Mouse (Mus musculus): ENCODE measurements around the gene Kcna3. TPM values are rescaled to one million over a fixed set of nuclear protein-coding genes. Genes with fewer than 3 reads are reported as not detected.

Gene Kcna3
- polyA plus RNA-seq (2014; fragmentation: Nextera tagmentation; extraction: Ambion mirVana), result 2.2 TPM in 2 replicates

DNA sequence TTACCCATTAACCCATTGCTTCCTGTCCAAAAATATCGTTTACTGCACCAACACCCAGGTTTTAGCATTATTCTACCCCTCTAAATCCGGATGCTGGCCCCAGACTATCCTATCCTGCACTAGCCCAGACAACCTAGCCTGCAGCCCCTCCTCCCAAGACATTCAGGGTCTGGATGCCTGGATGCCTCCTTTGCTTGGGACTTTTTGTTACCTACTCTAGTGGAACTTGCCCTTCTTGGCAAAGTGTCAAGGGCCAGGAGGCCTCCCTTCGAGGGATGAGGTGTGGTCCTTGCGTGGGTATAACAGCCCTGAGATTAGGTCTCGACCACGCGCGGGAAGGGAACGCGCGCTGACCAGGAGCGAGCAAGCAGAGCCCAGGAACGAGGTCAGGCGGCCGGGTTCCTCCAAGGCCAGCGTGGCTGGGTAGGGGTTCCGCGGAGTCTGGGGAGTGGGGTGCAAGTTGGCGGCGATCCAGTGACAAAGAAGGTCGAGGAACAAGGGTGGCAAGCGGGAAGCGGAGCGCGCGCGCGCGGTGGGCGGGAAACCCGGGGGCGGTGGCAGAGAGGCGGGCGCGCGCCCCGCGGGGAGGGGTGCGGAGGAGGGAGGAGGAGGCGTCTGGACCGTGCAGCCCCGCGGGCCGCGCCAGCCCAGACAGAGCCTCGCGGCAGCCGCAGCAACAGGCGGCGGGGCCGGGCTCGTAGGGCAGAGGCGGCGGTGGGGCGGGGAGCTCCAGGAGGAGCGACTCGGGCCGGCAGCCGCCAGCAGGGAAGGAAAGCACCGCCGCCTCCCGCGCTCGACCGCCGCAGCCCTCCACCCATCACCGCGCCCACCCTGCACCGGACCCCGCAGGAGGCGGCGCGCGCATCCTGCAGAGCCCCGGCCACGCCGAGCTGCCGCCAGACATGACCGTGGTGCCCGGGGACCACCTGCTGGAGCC is at the start of gene Kcna3:
Kcna3 (plus strand) TSS at position 649 of the 937 bp plus-strand sequence.
- H3K9me3 ChIP-seq (ENCODE audit: control insufficient read depth, low read length), result no peaks in the 10 kb centered on the region
- H3K27me3 ChIP-seq (ENCODE audit: control insufficient read depth, insufficient read depth, low read length), result peaks cover 6% of the 10 kb centered on the region; the same call in 1 of the 2 replicates
- under 1% methylated on average over 55 of the region's 80 CpGs for WGBS
- H3K9ac ChIP-seq (ENCODE audit: low read length), result peak within 1 kb of the TSS; percentile 92
- H3K4me2 ChIP-seq (ENCODE audit: low read depth, severe bottlenecking), result peak within 1 kb of the TSS; percentile 93
- ATAC-seq (ENCODE audit: insufficient number of reproducible peaks, low FRiP score, low TSS enrichment, low read depth) (peak; percentile 96), DNase-seq (ENCODE audit: low spot score) (peak; percentile 93)
- H3K36me3 ChIP-seq (ENCODE audit: control insufficient read depth, insufficient read depth, low read length), result no peaks in the 10 kb centered on the region
- peak within 1 kb of the TSS; percentile 59; the same call in 1 of the 2 replicates for H3K27ac ChIP-seq (replicated peaks; ENCODE audit: low read depth, low read length)
- peak within 1 kb of the TSS; percentile 60 for H3K4me3 ChIP-seq (ENCODE audit: low read depth, low read length)
- no peaks in the 10 kb centered on the region for H3K4me1 ChIP-seq (ENCODE audit: control insufficient read depth, insufficient read depth, low read length)

DNA sequence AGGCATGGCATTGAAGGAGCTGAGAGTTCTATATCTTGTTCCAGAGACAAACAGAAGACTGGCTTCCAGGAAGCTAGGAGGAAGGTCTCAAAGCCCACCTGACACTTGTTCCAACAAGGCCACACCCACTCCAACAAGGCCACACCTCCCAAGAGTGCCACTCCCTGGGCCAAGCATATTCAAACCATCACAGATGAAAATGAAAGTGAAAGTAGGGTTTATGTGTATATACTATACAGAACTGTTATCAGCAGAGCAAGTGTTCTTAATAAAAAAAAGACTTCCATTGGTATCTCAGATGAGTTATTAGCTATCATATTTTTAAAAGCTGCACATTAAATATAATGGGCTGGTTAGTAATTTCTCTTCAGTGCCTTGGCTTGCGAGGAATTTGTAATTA is 44.6 kb upstream of the Kcna3 start:
- Histone ChIP-seq H3K4me2 (ENCODE audit: low read depth, severe bottlenecking) (no peak overlapping the region), H3K27ac (replicated peaks; ENCODE audit: low read depth, low read length) (no peak overlapping the region), H3K9me3 (ENCODE audit: control insufficient read depth, low read length) (no peaks in the 10 kb centered on the region), H3K4me1 (ENCODE audit: control insufficient read depth, insufficient read depth, low read length) (no peaks in the 10 kb centered on the region), H3K4me3 (ENCODE audit: low read depth, low read length) (no peak overlapping the region), H3K36me3 (ENCODE audit: control insufficient read depth, insufficient read depth, low read length) (no peaks in the 10 kb centered on the region), H3K27me3 (ENCODE audit: control insufficient read depth, insufficient read depth, low read length) (no peaks in the 10 kb centered on the region), H3K9ac (ENCODE audit: low read length) (no peak overlapping the region)
- no peak for DNase-seq (ENCODE audit: low spot score)
- 84% methylated on average over 1 of the region's 1 CpGs for WGBS
- no peak for ATAC-seq (ENCODE audit: insufficient number of reproducible peaks, low FRiP score, low TSS enrichment, low read depth)

DNA sequence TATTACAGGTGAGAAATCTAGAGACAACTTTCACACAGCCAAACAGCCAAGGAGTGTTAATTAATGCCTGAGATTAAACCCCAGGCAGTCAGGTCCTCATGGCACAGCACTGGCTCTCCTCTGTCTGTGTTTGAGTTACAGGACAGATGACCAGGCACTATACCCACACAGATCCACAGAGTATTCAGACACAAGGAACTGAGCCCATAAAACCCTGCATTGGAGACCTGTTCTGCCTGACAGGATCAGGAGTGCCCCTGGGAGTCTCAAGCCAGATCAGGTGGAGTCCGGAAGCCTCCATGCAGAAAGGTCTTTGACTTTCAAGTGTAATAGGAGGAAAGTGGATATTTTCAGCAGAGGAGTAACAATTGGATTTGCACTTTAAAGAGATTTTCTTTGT is 40.6 kb upstream of the Kcna3 start:
- no peak for DNase-seq (ENCODE audit: low spot score)
- Histone ChIP-seq H3K9me3 (ENCODE audit: control insufficient read depth, low read length) (no peaks in the 10 kb centered on the region; the same call in 1 of the 2 replicates), H3K27ac (replicated peaks; ENCODE audit: low read depth, low read length) (no peak overlapping the region), H3K36me3 (ENCODE audit: control insufficient read depth, insufficient read depth, low read length) (no peaks in the 10 kb centered on the region), H3K4me2 (ENCODE audit: low read depth, severe bottlenecking) (no peak overlapping the region), H3K4me1 (ENCODE audit: control insufficient read depth, insufficient read depth, low read length) (no peaks in the 10 kb centered on the region), H3K4me3 (ENCODE audit: low read depth, low read length) (no peak overlapping the region), H3K9ac (ENCODE audit: low read length) (no peak overlapping the region), H3K27me3 (ENCODE audit: control insufficient read depth, insufficient read depth, low read length) (no peaks in the 10 kb centered on the region)
- WGBS, result 74% methylated on average over 1 of the region's 1 CpGs
- ATAC-seq (ENCODE audit: insufficient number of reproducible peaks, low FRiP score, low TSS enrichment, low read depth), result no peak

DNA sequence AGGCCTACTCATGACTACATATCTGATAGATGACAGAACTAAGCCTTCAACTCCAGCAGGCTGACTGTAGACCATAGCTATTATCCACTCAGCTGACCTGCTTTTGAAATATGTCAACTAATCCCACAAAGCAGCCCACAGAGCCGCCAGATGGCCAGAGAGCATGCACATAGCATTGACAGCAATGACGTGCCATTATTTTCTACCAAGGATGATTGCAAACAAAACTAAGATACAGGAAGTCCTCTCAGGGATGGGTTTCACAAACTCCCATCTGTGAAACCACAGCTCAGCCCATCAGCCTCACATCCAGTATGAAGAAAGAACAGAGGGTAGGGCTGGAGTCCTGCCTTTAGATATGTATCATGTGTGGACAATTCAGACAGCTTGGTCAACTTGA is 39.8 kb upstream of the Kcna3 start:
- no peaks in the 10 kb centered on the region for H3K27me3 ChIP-seq (ENCODE audit: control insufficient read depth, insufficient read depth, low read length)
- DNase-seq (ENCODE audit: low spot score) (no peak), ATAC-seq (ENCODE audit: insufficient number of reproducible peaks, low FRiP score, low TSS enrichment, low read depth) (no peak)
- no peak overlapping the region for H3K4me3 ChIP-seq (ENCODE audit: low read depth, low read length)
- 83% methylated on average over 2 of the region's 2 CpGs for WGBS
- H3K27ac ChIP-seq (replicated peaks; ENCODE audit: low read depth, low read length), result no peak overlapping the region
- no peaks in the 10 kb centered on the region for H3K4me1 ChIP-seq (ENCODE audit: control insufficient read depth, insufficient read depth, low read length)
- no peak overlapping the region for H3K4me2 ChIP-seq (ENCODE audit: low read depth, severe bottlenecking)
- H3K9me3 ChIP-seq (ENCODE audit: control insufficient read depth, low read length), result no peaks in the 10 kb centered on the region; the same call in 1 of the 2 replicates
- no peak overlapping the region for H3K9ac ChIP-seq (ENCODE audit: low read length)
- no peaks in the 10 kb centered on the region for H3K36me3 ChIP-seq (ENCODE audit: control insufficient read depth, insufficient read depth, low read length)

DNA sequence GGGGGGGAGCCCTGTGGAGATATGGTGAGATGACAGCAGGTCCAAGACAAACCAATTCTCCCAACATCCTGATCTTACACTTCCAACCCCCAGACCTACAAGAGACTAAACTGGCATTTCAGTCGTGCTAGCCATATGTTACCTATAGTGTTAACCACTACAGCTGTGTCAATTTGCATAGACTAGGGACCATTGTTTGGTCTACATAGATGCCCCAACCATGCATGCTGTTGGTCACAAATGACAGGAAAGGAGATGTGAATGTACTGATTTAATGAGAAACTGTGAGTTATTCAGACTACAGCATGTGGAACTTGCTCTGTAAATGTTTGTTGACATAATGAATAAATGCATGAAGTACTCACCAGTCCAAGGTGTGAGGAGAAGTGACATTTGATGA is 37.6 kb upstream of the Kcna3 start:
- Histone ChIP-seq H3K36me3 (ENCODE audit: control insufficient read depth, insufficient read depth, low read length) (no peaks in the 10 kb centered on the region), H3K9ac (ENCODE audit: low read length) (no peak overlapping the region), H3K9me3 (ENCODE audit: control insufficient read depth, low read length) (no peaks in the 10 kb centered on the region; the same call in 1 of the 2 replicates), H3K4me3 (ENCODE audit: low read depth, low read length) (no peak overlapping the region), H3K4me2 (ENCODE audit: low read depth, severe bottlenecking) (no peak overlapping the region), H3K27ac (replicated peaks; ENCODE audit: low read depth, low read length) (no peak overlapping the region), H3K27me3 (ENCODE audit: control insufficient read depth, insufficient read depth, low read length) (no peaks in the 10 kb centered on the region), H3K4me1 (ENCODE audit: control insufficient read depth, insufficient read depth, low read length) (no peaks in the 10 kb centered on the region)
- ATAC-seq (ENCODE audit: insufficient number of reproducible peaks, low FRiP score, low TSS enrichment, low read depth) (no peak), DNase-seq (ENCODE audit: low spot score) (no peak)
- 67% methylated on average over 1 of the region's 1 CpGs for WGBS

DNA sequence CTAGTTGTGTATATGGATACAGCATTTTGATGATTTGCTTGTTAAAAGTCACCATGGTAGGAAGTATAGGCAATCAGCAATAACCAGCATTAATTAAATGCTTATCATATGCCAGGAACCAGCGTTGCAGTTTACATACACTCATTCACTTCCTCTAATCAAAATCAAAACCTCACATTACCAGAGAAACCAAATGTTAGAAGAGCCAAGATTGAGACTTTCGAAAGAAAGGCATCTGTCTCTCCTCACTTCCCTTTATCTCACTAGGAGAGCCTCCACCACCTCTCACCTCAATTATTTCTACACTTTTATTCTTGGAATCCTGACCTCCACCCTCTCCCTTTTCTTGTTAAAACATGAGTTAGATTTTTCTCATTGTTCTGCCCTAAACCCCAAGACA is 35.8 kb upstream of the Kcna3 start:
- no peak overlapping the region for H3K27ac ChIP-seq (replicated peaks; ENCODE audit: low read depth, low read length)
- no peaks in the 10 kb centered on the region; the same call in 1 of the 2 replicates for H3K9me3 ChIP-seq (ENCODE audit: control insufficient read depth, low read length)
- H3K4me3 ChIP-seq (ENCODE audit: low read depth, low read length), result no peak overlapping the region
- ATAC-seq (ENCODE audit: insufficient number of reproducible peaks, low FRiP score, low TSS enrichment, low read depth) (no peak), DNase-seq (ENCODE audit: low spot score) (no peak)
- H3K36me3 ChIP-seq (ENCODE audit: control insufficient read depth, insufficient read depth, low read length), result no peaks in the 10 kb centered on the region
- no peaks in the 10 kb centered on the region for H3K27me3 ChIP-seq (ENCODE audit: control insufficient read depth, insufficient read depth, low read length)
- 71% methylated on average over 2 of the region's 2 CpGs for WGBS
- H3K4me1 ChIP-seq (ENCODE audit: control insufficient read depth, insufficient read depth, low read length), result no peaks in the 10 kb centered on the region
- H3K9ac ChIP-seq (ENCODE audit: low read length), result no peak overlapping the region
- H3K4me2 ChIP-seq (ENCODE audit: low read depth, severe bottlenecking), result no peak overlapping the region

DNA sequence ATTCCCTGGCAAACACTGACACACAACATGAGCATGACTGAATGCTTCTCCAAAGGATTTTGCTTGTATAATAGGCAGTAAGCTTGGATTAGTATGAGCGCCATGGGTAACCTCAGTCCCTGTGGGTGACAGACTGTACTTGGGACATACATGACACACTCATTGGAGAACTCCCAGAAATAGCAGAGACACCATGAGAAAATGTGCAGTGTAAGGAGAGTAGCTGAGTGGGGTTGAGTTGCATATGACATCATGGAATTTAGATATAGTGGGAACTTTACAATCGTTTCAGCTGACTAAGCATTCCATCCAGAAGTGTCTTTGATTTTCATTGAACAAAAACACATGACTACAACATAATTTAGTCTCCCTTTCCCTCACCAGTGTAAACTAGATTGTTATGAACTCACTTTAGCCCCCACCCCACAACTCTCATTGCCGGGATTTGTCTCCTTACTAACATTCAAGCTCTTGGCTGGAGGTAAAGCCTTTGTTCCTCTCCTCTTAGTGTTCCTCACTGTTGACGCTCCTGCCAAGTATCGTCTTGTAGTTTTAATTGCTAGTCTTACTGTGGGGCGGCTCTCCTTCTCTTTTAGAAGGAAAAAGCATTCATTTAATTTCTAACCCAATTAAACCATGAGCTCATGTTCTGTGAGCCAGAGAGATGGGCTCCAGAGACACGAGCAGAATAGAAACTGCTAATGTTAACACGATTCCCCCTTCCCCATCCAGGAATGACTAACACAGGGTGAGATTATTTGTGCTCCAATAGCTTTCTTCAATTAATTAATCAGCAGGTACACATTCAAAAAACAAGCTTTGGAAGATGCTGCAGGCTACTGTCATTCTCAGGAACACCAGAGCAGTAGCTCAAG is 33.5 kb upstream of the Kcna3 start:
- 86% methylated on average over 8 of the region's 8 CpGs for WGBS
- Histone ChIP-seq H3K36me3 (ENCODE audit: control insufficient read depth, insufficient read depth, low read length) (no peaks in the 10 kb centered on the region), H3K4me3 (ENCODE audit: low read depth, low read length) (no peak overlapping the region), H3K9ac (ENCODE audit: low read length) (no peak overlapping the region), H3K27ac (replicated peaks; ENCODE audit: low read depth, low read length) (no peak overlapping the region), H3K27me3 (ENCODE audit: control insufficient read depth, insufficient read depth, low read length) (no peaks in the 10 kb centered on the region), H3K4me1 (ENCODE audit: control insufficient read depth, insufficient read depth, low read length) (no peaks in the 10 kb centered on the region), H3K9me3 (ENCODE audit: control insufficient read depth, low read length) (no peaks in the 10 kb centered on the region; the same call in 1 of the 2 replicates), H3K4me2 (ENCODE audit: low read depth, severe bottlenecking) (no peak overlapping the region)
- ATAC-seq (ENCODE audit: insufficient number of reproducible peaks, low FRiP score, low TSS enrichment, low read depth) (no peak), DNase-seq (ENCODE audit: low spot score) (no peak)

DNA sequence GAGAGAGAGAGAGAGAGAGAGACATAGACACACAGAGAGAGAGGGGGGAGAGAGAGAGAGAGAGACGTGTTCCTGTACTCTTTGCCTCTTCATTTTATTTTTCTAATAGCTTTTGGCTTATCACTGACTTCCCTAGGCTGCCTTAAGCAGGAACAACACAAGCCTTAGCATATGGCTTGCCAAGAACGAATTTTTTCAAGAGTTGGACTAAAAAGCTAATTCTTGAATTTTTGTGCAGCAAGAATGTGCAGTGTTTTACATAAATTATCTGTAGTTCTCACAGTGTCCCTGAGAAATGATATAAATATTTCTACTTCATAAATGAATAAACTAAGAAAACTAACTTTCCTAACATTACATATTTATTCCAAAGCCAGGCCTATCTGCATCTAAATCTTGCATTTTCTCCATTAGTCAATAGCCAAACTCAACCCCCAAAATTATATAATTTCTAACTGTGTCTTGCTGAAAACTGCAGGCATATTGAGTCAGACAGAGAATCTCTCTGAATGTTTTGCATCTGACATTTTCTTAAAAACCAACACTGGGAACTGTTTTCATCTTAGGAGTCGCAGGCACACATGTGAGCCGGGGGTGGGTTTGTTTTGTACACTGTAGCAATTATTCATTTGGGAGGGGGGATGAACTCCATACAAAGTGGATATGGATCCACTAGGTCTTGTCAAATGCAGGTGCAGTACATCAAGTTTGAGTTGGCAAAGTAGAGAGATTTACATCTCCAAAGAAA is 26.5 kb upstream of the Kcna3 start:
- no peak overlapping the region for H3K27ac ChIP-seq (replicated peaks; ENCODE audit: low read depth, low read length)
- H3K4me1 ChIP-seq (ENCODE audit: control insufficient read depth, insufficient read depth, low read length), result no peaks in the 10 kb centered on the region
- no peak for DNase-seq (ENCODE audit: low spot score)
- WGBS, result 79% methylated on average over 4 of the region's 4 CpGs
- no peaks in the 10 kb centered on the region for H3K9me3 ChIP-seq (ENCODE audit: control insufficient read depth, low read length)
- no peaks in the 10 kb centered on the region for H3K27me3 ChIP-seq (ENCODE audit: control insufficient read depth, insufficient read depth, low read length)
- no peaks in the 10 kb centered on the region for H3K36me3 ChIP-seq (ENCODE audit: control insufficient read depth, insufficient read depth, low read length)
- no peak overlapping the region for H3K4me2 ChIP-seq (ENCODE audit: low read depth, severe bottlenecking)
- ATAC-seq (ENCODE audit: insufficient number of reproducible peaks, low FRiP score, low TSS enrichment, low read depth), result no peak
- H3K4me3 ChIP-seq (ENCODE audit: low read depth, low read length), result no peak overlapping the region
- H3K9ac ChIP-seq (ENCODE audit: low read length), result no peak overlapping the region

All from limb, embryonic 11.5 days (tissue).